Mouse (Mus musculus) megakaryocyte, embryonic 14.5 days (primary cell): ENCODE results near the gene Klhdc7b. TPM values are rescaled to one million over a fixed set of nuclear protein-coding genes. Genes with fewer than 3 reads are reported as not detected.
A peak's percentile ranks its signal among the peaks of the same experiment; 100 is the strongest.
"Not testable (repeated sequence)": the region's sequence is repeated elsewhere in the genome, so short reads cannot be mapped to it uniquely, and the experiment has no call there.

Experiments
- H3K27me3 ChIP-seq: replicated peaks from 2 replicates; pipeline ENCODE3; 2012; ENCODE audit warnings: inconsistent platforms
- H3K36me3 ChIP-seq: replicated peaks from 2 replicates; pipeline ENCODE3; 2012; ENCODE audit warnings: low read length, inconsistent platforms, mixed read lengths
- H3K4me1 ChIP-seq: 2 replicates; pipeline ENCODE4 v1.6.1; 2012; ENCODE audit warnings: inconsistent platforms
- H3K4me3 ChIP-seq: replicated peaks from 2 replicates; pipeline ENCODE3; 2012; ENCODE audit warnings: moderate library complexity, mild to moderate bottlenecking, inconsistent platforms
- H3K9me3 ChIP-seq: 2 replicates; pipeline ENCODE4 v1.6.1; 2012; ENCODE audit warnings: inconsistent platforms
- FLI1 ChIP-seq: IDR thresholded peaks from 2 replicates; pipeline ENCODE4 v1.6.1; 2012; ENCODE audit warnings: low read length, inconsistent platforms, mixed read lengths
- GATA1 ChIP-seq: IDR thresholded peaks from 3 replicates; pipeline ENCODE4 v1.6.1; 2012; ENCODE audit warnings: mixed read lengths, low read length, inconsistent platforms, borderline replicate concordance
- polyA plus RNA-seq: library from polyadenylated mRNA; stranded (reverse); fragments of >175 nt; gene quantifications from 2 replicates; pipeline ENCODE4 v1.2.3, GENCODE M21; 2012; ENCODE audit warnings: low replicate concordance; ENCODE audit not compliant: insufficient read depth

The Klhdc7b gene
- polyA plus RNA-seq, 1 experiment = 0.07 TPM

DNA sequence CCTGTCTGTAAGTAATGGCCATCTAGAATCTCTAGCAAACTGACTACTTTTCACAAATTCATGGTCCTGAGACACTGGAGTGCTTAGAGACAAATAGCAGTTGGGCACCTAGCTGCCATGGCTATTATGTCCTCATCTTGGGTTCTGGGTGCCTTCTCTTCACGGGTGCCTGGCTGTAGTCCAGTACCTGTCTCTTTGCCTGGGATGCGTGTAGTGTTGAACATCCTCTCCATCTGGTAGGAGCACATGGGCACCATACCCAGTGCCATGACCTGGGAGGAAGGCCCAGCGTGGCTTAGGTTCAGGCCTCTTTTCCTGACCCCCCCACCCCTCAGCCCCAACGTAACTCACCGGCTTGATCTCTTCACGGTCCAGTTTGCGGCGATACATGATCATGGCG is 37.2 kb downstream of the Klhdc7b start:
- Histone ChIP-seq H3K27me3 (no peaks in the 10 kb centered on the region), H3K4me3 (no peak overlapping the region), H3K4me1 (no peaks in the 10 kb centered on the region), H3K9me3 (no peaks in the 10 kb centered on the region), H3K36me3 (peaks cover 90% of the 10 kb centered on the region)
- TF ChIP-seq FLI1 = no peak
- no peak for TF ChIP-seq GATA1

DNA sequence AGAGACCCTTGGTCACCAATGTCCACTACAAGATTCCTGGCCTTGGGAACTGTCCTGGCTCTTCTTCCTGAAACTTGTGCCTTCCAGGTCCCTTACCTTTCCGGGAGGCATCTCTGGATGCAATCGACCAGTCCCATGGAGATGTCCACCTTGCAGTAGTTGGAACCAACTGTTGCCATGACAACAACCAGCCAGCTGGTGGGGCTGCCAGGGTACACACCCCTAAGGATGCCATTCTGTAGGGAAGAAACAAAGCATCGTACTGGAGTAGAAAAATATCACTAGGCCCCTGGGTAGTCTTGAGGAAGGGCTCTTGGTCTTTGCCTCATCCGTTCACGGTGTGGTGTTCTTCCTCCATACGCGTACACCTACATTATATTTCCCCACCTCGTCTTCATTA is 39.9 kb downstream of the Klhdc7b start:
- Histone ChIP-seq H3K4me1 (peaks cover 14% of the 10 kb centered on the region), H3K4me3 (no peak overlapping the region), H3K36me3 (peaks cover 78% of the 10 kb centered on the region), H3K9me3 (no peaks in the 10 kb centered on the region), H3K27me3 (no peaks in the 10 kb centered on the region)
- TF ChIP-seq GATA1 (no peak), FLI1 (no peak)

DNA sequence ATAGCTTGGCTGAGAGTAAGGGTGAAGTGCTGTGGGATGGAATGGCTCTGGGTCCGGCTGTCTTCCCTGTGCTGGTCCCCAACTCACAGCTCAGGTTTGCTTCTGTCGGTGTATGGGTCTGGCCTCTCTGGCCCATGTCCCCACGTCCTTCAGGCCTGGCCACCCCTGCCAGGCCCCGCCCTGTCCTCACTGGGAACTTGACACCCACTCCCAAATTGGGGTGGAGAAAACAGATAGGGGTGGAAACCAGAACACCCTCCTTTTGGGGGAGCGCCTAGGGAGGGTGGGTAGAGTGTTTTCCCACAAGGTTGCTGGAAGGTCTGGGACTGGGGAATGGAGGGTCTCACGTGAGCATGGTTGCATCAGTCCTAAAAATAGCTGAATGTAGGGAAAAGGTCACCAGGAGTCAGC is 41.0 kb downstream of the Klhdc7b start, which contains the start of gene Cpt1b:
Gene Cpt1b (minus strand): TSS at position 153 of the 411 bp plus-strand sequence.
- Histone ChIP-seq H3K27me3 (no peaks in the 10 kb centered on the region), H3K4me1 (peaks cover 20% of the 10 kb centered on the region), H3K36me3 (peaks cover 68% of the 10 kb centered on the region), H3K9me3 (no peaks in the 10 kb centered on the region), H3K4me3 (no peak within 1 kb of the TSS)
- no peak for TF ChIP-seq GATA1
- TF ChIP-seq FLI1 = no peak

DNA sequence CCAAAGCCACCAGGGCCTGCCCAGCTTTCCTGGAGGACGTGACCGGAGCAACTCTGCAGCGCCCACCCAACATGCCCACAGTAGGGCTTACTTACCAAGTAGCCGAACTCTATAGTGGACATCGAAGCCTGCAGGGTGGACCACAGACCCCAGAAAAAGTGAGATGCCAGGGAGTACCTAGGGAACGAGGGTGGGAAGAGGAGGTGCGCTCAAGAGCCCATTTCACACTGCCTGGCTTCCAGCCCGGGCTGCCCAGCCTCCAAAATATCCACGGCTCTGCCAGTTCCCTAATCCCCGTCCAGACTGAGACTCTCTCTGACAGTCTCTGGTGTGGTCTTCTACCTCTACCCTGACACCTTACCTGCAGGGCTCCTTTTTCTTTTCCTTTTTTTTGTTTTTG is 42.0 kb downstream of the Klhdc7b start:
- peaks cover 30% of the 10 kb centered on the region for H3K4me1 ChIP-seq
- H3K36me3 ChIP-seq = peaks cover 60% of the 10 kb centered on the region
- H3K4me3 ChIP-seq = no peak overlapping the region
- H3K9me3 ChIP-seq = no peaks in the 10 kb centered on the region
- no peaks in the 10 kb centered on the region for H3K27me3 ChIP-seq
- TF ChIP-seq FLI1 (no peak), GATA1 (no peak)

DNA sequence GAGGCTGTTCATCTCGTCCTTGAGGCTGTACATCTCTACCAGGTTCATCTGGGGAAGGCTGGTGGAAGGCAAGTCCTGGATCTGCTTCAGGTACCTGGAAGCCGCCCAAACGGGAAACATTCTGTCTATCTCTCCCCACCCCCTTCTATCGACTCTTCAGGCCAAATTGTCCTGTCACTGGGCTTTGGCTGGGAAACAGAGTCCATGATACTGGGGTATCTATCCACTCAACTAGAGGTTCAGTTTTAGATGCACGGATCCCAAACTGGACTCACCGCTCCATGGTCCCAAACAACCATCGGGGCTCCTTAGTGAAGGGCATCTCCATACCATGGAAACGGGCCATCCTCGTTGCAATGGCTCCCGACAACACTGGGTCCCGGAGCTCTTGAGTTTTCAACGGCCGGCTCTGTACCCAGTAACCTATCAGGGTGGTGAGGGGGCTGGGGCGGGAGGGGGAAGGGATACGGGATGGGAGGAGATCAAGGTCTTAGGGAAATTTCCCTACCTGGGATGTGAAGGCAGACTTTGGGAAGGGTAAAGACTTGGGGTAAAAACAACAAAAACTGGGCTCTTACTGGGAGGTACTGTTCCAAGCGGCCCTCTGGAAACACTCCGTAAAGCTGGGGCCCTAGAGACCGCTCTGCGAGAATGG is 43.5 kb downstream of the Klhdc7b start:
- H3K9me3 ChIP-seq = no peaks in the 10 kb centered on the region
- H3K27me3 ChIP-seq = no peaks in the 10 kb centered on the region
- peaks cover 37% of the 10 kb centered on the region for H3K4me1 ChIP-seq
- no peak for TF ChIP-seq GATA1
- no peak for TF ChIP-seq FLI1
- H3K4me3 ChIP-seq = peak overlapping the region; percentile 98
- peaks cover 48% of the 10 kb centered on the region for H3K36me3 ChIP-seq

DNA sequence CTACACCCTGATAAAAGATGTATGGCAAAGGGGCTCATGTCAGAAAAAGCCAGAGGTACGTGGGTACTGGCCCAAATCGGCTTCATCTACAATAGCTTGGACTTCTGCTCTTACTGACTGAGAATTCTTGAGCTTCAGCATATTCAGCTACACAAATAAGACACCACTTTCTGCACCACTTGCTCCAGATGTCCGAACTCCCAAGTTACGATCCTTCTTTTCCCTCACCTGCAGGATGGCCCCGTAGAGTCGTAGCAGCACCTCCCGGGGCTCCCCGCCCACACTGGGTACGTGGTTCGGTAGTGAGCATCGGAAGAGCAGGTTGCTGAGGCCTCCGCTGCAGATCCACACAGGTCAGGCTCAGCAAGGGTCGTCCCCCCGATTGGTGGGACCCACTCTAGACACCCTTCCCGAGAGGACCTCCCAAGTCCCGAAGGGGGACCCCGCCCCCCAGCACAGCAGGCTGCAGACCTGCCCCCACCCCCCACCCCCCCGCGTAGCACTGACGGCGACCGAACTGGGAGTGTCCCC is 44.2 kb downstream of the Klhdc7b start:
- Histone ChIP-seq H3K36me3 (peaks cover 42% of the 10 kb centered on the region), H3K4me3 (peak overlapping the region; percentile 98), H3K9me3 (no peaks in the 10 kb centered on the region), H3K27me3 (no peaks in the 10 kb centered on the region), H3K4me1 (peaks cover 38% of the 10 kb centered on the region)
- TF ChIP-seq GATA1 = no peak
- no peak for TF ChIP-seq FLI1

DNA sequence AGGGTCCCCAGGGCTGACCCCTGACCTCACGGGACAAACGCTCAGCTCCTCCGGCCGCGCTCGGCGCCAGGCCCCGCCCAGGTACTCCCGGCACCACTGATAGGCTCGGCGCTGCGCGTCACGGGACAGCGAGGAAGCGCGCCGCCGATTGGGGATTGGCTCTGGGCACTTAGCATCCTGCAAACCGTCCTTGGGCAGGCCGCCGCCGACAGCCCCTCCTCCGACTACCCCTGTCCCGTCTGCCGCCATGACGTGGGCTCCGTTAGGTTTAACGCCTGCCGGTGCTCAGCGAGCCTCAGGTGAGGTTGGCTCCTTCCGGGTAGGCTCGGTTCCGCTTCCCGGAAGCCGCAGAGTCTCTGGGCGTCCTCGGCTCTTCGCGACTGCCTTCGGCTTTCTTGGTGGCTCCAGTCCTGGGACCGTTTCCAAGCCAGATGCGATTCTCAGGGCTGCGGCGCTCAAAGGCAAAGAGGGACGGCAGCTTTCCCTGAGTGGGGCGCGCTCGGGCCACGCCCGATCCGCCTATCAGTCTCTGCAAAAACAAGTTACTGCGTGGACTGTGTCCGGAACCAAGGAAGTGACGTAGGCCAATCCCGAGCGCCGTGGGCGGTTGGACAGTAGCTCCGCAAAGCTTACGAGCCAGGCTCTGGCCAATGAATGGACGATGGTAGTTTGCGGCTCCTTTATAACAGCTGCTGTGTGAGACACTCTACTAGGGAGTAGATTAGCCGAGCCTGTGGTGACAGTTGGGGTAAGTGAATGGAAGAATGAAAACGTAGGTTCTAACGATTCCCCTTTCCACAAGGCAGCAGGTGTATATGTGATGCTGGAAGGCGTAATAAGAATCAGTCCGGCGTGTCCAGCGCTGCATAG is 44.9 kb downstream of the Klhdc7b start, which contains the start of the genes C730034F03Rik, Gm44502 and Chkb:
Gene C730034F03Rik (plus strand): TSS at position 238 of the 870 bp plus-strand sequence.
Gene Gm44502 (minus strand): TSS at position 345 of the 870 bp plus-strand sequence.
Gene Chkb (minus strand): TSS at position 557 of the 870 bp plus-strand sequence.
- H3K4me3 ChIP-seq = peak within 1 kb of the TSS; percentile 98
- TF ChIP-seq FLI1 (0 out of 2 replicates have a peak, but pooled peaks have one; percentile 39), GATA1 (no peak)
- H3K4me1 ChIP-seq = peaks cover 42% of the 10 kb centered on the region
- no peaks in the 10 kb centered on the region for H3K27me3 ChIP-seq
- peaks cover 35% of the 10 kb centered on the region for H3K36me3 ChIP-seq
- no peaks in the 10 kb centered on the region for H3K9me3 ChIP-seq

DNA sequence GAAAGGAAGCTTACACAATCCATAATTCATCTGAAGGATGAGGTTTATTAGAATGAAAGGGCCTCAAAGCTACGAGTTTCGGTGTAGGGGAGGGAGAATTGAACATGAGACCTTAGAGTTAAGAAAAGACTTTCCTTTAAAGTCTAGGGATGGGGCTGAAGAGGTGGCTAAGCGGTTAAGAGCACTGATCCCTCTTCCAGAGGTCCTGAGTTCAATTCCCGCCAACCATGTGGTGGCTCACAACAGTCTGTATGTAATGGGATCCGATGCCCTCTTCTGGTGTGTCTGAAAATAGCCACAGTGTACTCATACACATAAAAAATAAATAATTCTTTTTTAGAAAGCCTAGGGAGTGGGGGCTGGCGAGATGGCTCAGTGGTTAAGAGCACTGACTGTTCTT is 45.6 kb downstream of the Klhdc7b start:
- no peaks in the 10 kb centered on the region for H3K27me3 ChIP-seq
- no peak for TF ChIP-seq FLI1
- no peak for TF ChIP-seq GATA1
- no peaks in the 10 kb centered on the region for H3K9me3 ChIP-seq
- peaks cover 30% of the 10 kb centered on the region for H3K36me3 ChIP-seq
- H3K4me1 ChIP-seq = peaks cover 42% of the 10 kb centered on the region
- peak overlapping the region; percentile 98 for H3K4me3 ChIP-seq

DNA sequence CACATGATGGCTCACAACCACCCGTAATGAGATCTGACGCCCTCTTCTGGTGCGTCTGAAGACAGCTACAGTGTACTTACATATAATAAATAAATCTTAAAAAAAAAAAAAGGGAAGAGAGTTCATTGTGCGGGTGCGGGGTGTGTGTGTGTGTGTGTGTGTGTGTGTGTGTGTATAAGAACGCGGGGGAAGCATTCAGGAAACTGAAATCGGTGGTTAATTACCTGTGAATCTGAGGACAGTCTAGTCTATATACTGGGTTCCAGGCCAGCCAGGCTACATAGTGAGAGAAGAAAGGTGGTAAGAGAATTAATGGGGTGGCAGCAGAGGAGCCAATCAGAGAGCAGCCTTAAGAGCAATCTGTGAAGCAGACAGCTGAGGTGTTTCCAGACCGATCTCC is 46.1 kb downstream of the Klhdc7b start:
- H3K4me1 ChIP-seq = peaks cover 45% of the 10 kb centered on the region
- not testable (repeated sequence) for H3K27me3 ChIP-seq, H3K9me3 ChIP-seq, H3K4me3 ChIP-seq
- peaks cover 26% of the 10 kb centered on the region for H3K36me3 ChIP-seq
